Mouse (Mus musculus) heart, postnatal 0 days (tissue): ENCODE data around the gene Sat2. TPM values are rescaled to one million over a fixed set of nuclear protein-coding genes. Genes with fewer than 3 reads are reported as not detected.
A peak's percentile ranks its signal among the peaks of the same experiment; 100 is the strongest.

Experiments used
- ATAC-seq: fragments of 200-750 bp; cut with Nextera tagmentation; 2 replicates; pipeline ENCODE4 v1.8.0; 2017; ENCODE audit warnings: low read depth, moderate number of reproducible peaks, moderate library complexity; ENCODE audit not compliant: insufficient read depth
- DNase-seq: peaks from one replicate; pipeline ENCODE4 v3.0.0-alpha.2; 2016; ENCODE audit warnings: low spot score
- H3K27ac ChIP-seq: fragments of 300-500 bp; sonication (generic); 2 replicates; pipeline ENCODE4 v1.5.1; 2014; ENCODE audit warnings: low read depth, mild to moderate bottlenecking
- H3K27me3 ChIP-seq: fragments of 300-500 bp; sonication (generic); 2 replicates; pipeline ENCODE4 v1.6.1; 2014; ENCODE audit warnings: low read length, mixed read lengths; ENCODE audit not compliant: control insufficient read depth, insufficient read depth
- H3K36me3 ChIP-seq: fragments of 300-500 bp; sonication (generic); replicated peaks from 2 replicates; pipeline ENCODE4 v1.6.1; 2014; ENCODE audit warnings: low read length, mixed read lengths; ENCODE audit not compliant: control insufficient read depth, insufficient read depth
- H3K4me1 ChIP-seq: fragments of 300-500 bp; sonication (generic); 2 replicates; pipeline ENCODE4 v1.6.1; 2014; ENCODE audit warnings: antibody characterized with exemption; ENCODE audit not compliant: control insufficient read depth, insufficient read depth
- H3K4me2 ChIP-seq: fragments of 300-500 bp; sonication (generic); 2 replicates; pipeline ENCODE4 v1.6.1; 2014; ENCODE audit warnings: low read depth, mild to moderate bottlenecking, low read length, moderate library complexity
- H3K4me3 ChIP-seq: fragments of 300-500 bp; sonication (generic); 2 replicates; pipeline ENCODE4 v1.5.1; 2014; ENCODE audit warnings: low read depth, low read length
- H3K9ac ChIP-seq: fragments of 300-500 bp; sonication (generic); replicated peaks from 2 replicates; pipeline ENCODE4 v1.6.1; 2014; ENCODE audit warnings: low read depth, low read length, mixed read lengths
- H3K9me3 ChIP-seq: fragments of 300-500 bp; sonication (generic); replicated peaks from 2 replicates; pipeline ENCODE4 v1.6.1; 2016; ENCODE audit warnings: low read length; ENCODE audit not compliant: control insufficient read depth
- CTCF ChIP-seq: IDR thresholded peaks from 2 replicates; pipeline ENCODE4 v1.5.1; 2016; ENCODE audit warnings: antibody characterized with exemption, control low read depth, low read depth
- EP300 ChIP-seq: IDR thresholded peaks from 2 replicates; pipeline ENCODE4 v1.6.1; 2016; ENCODE audit warnings: antibody characterized with exemption, low read depth
- WGBS: fragments of 180-500 bp; shearing (Covaris S2); extraction: QIAGEN DNeasy Blood & Tissue Kit; methylation state at CpG from one replicate; pipeline ENCODE4 v1.1.7; 2014; 5-methylcytosine and 5-hydroxymethylcytosine counted together
- polyA plus RNA-seq: library from polyadenylated mRNA; unstranded; fragments of >200 nt; fragmentation: Nextera tagmentation; extraction: Ambion mirVana; gene quantifications from 2 replicates; pipeline ENCODE4 v1.2.1, GENCODE M21; 2015
- total RNA-seq: library from RNA; depleted of rRNA; stranded (reverse); fragments of >200 nt; gene quantifications from 2 replicates; pipeline ENCODE4 v1.2.3, GENCODE M21; 2014; ENCODE audit warnings: low replicate concordance

The Sat2 gene
- total and polyA plus RNA-seq, 2 experiments from 2014 or later, result 7.3 to 18.8 TPM

DNA sequence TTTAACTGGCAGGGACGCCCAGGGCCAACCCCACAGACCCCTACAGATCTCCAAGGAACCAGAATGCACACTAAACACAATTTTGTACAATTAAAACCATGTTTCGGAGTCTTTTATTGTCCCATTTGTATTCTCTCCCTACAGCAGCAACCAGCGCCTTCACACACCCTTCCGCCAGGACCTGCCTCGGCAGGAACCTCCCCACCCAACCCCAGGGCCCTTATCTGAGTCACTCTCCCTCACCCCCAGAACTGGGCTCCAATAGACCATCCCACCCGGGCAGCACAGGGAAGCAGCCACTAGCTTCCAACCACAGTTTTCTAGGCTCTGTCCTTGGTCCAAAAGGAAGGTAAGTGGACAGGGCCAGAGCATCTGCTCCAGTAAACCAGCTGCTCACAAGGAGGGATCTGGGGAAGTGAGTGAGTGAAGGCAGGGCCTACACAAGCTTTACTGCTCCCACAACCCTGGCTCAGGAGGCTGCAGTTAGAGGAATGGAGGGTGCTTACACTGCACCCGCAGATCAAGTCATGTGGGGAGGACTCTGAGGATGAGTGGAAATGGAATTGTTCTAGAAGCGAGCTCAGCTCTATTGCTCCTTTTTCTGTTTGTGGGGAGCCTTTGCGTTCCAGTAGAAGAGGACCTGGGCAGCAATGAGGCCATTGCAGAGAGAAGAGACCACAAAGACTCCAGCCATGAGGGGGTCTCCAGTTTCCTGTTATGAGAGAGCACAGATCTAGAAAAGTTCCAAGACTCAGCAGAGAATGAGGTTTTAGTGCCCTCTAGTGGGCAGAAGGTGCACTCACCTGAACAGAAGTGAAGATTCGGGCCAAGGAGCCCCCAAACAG is 35.0 kb downstream of the Sat2 start:
- WGBS, result 75% methylated on average over 10 of the region's 10 CpGs
- ATAC-seq, result no peak
- H3K9ac ChIP-seq, result no peak overlapping the region
- H3K27me3 ChIP-seq, result no peaks in the 10 kb centered on the region
- no peak overlapping the region for H3K27ac ChIP-seq
- no peak overlapping the region for H3K4me2 ChIP-seq
- peak; percentile 55 for DNase-seq
- no peak for TF ChIP-seq EP300
- TF ChIP-seq CTCF, result peak; percentile 79
- H3K4me1 ChIP-seq, result 0 out of 2 replicates have a peak, but pooled peaks cover 7% of the 10 kb centered on the region
- no peak overlapping the region for H3K4me3 ChIP-seq
- H3K9me3 ChIP-seq, result no peaks in the 10 kb centered on the region
- H3K36me3 ChIP-seq, result peaks cover 52% of the 10 kb centered on the region

DNA sequence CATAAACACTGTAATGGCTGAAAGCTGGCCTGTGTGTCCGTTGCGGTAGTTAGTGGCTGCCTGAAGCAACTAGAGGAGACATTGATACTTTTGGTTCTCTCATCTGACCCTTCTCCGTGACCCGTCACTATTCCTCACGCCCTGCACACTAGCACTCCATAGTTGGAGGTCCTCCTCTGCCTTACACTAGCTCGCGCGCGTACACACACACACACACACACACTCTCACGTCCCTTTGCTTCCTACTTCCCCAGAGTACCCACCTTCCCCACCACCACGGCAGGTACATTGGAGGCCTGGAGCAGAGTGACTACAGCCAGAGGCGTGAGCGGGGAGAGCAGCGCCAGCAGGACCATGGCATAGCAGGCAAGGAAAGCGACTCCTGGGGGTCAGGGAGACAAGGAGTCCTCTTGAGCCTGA is 35.6 kb downstream of the Sat2 start:
- Histone ChIP-seq H3K9me3 (no peaks in the 10 kb centered on the region), H3K4me3 (no peak overlapping the region), H3K4me1 (0 out of 2 replicates have a peak, but pooled peaks cover 7% of the 10 kb centered on the region), H3K9ac (no peak overlapping the region), H3K4me2 (no peak overlapping the region), H3K27me3 (no peaks in the 10 kb centered on the region), H3K27ac (no peak overlapping the region), H3K36me3 (peaks cover 46% of the 10 kb centered on the region)
- TF ChIP-seq CTCF, result no peak
- no peak for TF ChIP-seq EP300
- DNase-seq, result no peak
- 82% methylated on average over 15 of the region's 15 CpGs for WGBS
- no peak for ATAC-seq

DNA sequence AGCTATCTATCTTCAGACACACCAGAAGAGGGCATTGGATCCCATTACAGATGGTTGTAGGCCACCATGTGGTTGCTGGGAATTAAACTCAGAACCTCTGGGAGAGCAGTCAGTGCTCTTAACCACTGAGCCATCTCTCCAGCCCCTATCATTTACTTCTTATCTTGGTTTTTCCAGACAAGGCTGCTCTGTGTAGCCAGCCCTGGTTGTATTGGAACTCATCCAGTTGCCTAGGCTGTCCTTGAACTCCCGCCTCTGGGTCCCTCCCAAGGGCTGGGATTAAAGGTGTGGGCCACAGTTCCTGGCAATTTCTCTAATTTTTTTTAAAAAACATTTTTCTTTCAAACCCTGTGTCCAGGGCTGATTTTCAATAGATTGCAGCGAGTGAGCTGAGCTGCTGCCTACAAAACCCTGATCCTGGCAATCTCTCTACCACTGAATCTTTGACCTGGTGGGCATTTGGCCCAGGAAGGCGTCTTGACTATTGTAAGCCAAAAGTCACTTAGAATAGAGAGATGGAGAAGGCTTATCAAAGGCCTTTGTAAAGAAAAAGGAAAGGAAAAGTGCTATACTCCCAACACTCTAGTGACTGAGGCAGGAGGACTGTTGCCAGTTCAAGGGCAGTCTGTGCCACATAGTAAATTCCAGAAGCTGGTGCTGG is 39.5 kb downstream of the Sat2 start:
- Histone ChIP-seq H3K27me3 (no peaks in the 10 kb centered on the region), H3K9ac (peak overlapping the region; percentile 58), H3K4me2 (peak overlapping the region; percentile 61), H3K36me3 (peaks cover 53% of the 10 kb centered on the region), H3K4me3 (peak overlapping the region; percentile 52), H3K9me3 (no peaks in the 10 kb centered on the region), H3K27ac (peak overlapping the region; percentile 97), H3K4me1 (peaks cover 14% of the 10 kb centered on the region)
- no peak for TF ChIP-seq EP300
- no peak for TF ChIP-seq CTCF
- ATAC-seq (no peak), DNase-seq (no peak)
- WGBS, result 58% methylated on average over 3 of the region's 3 CpGs

DNA sequence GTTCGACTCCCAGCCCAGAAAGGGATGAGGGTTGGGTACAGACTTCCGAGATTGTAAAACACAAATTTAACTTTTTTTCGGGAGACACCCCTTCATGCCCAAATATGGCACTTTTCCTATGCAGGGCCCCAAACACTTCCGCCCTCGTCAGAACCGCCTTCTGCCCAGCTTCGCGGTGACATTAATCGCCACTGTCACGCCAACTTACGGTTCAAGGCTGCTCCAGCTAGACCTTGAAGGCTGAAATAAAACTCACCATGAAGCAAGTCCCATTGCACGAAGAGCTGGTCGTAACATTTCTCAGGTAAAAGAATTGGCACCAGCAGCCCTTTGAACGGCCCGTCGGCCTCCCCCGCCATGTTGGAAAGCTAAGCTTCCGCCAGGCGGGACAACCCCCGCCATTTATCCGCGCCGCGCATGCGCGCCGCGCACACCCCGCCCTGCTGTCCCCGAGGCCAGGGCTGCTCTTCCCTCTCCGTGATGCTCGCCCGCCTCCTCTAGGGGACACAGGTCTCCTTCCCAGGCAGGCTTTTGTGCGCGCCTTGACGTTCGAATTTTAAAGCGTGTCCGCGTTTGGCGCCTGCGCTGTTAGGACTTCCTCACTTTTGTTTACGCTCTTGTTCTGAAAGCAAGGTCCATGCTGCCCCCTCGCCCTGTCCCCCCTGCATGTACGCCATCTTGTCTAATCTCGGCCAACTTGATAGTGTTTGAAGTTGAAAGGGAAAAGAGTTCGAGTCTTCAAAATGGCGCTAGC is 40.6 kb downstream of the Sat2 start, which contains the start of gene Mpdu1:
TSS of gene Mpdu1 (minus strand) at position 430 of the 754 bp plus-strand sequence.
- Histone ChIP-seq H3K27ac (peak within 1 kb of the TSS; percentile 97), H3K9ac (peak within 1 kb of the TSS; percentile 58), H3K36me3 (peaks cover 51% of the 10 kb centered on the region), H3K4me3 (peak within 1 kb of the TSS; percentile 52), H3K27me3 (no peaks in the 10 kb centered on the region), H3K4me1 (peaks cover 14% of the 10 kb centered on the region), H3K9me3 (no peaks in the 10 kb centered on the region), H3K4me2 (peak within 1 kb of the TSS; percentile 61)
- ATAC-seq, result peak; percentile 97
- under 1% methylated on average over 48 of the region's 48 CpGs for WGBS
- peak; percentile 96 for DNase-seq
- TF ChIP-seq EP300 (peak; percentile 27; the same call in 1 of the 2 replicates), CTCF (peak; percentile 45)

DNA sequence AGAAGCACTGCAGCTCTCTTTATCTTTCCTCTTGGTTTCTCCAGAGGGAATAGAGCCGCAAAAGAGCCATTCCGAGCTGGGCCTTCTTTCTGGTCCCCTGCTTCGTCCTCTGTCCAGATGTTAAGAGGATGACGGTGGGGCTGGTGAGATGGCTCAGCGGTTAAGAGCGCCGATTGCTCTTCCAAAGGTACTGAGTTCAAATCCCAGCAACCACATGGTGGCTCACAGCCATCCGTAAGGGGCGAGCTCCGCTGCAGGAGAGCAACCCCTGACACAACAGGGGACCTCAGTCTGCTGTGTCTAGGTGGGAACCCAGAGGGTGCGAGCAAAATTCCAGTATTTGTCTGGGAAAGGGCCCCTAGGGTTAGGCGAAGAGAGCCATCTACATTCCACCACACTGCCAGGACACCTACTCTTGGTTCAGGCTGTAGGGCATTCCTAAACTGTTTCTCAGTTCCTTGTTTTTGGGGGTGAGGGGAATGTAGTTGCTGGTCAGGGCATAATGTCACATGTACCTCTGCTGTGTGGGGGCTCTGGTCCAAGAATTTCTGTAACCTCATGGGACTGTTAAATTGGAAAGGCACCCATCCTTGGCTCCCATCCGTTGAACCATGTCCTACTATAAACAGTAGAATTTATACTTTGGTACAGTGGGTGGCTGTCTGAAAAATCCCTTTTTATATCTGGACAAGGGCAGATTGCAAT is 41.3 kb downstream of the Sat2 start:
- H3K9ac ChIP-seq, result peak overlapping the region; percentile 58
- H3K27ac ChIP-seq, result peak overlapping the region; percentile 97
- peaks cover 51% of the 10 kb centered on the region for H3K36me3 ChIP-seq
- WGBS, result 66% methylated on average over 13 of the region's 13 CpGs
- TF ChIP-seq EP300 (no peak; the same call in 1 of the 2 replicates), CTCF (no peak)
- H3K9me3 ChIP-seq, result no peaks in the 10 kb centered on the region
- peak overlapping the region; percentile 61 for H3K4me2 ChIP-seq
- no peaks in the 10 kb centered on the region for H3K27me3 ChIP-seq
- H3K4me1 ChIP-seq, result peaks cover 14% of the 10 kb centered on the region
- ATAC-seq (no peak), DNase-seq (no peak)
- H3K4me3 ChIP-seq, result peak overlapping the region; percentile 52
